Mouse (Mus musculus): ENCODE measurements around the gene Syn2.

- TF ChIP-seq CTCF (IDR thresholded peaks at IDR 0.05; ENCODE audit: control insufficient read depth, insufficient read depth, insufficient read length): no peak
- TF ChIP-seq FOSL1 (IDR thresholded peaks at IDR 0.05; ENCODE audit: insufficient read depth, low read length, poor library complexity, severe bottlenecking): no peak
- TF ChIP-seq MYOD1 (IDR thresholded peaks at IDR 0.05; ENCODE audit: control insufficient read depth, insufficient read length, low read depth): no peak
- TF ChIP-seq CEBPB (IDR thresholded peaks at IDR 0.05; ENCODE audit: low read depth): no peak
- TF ChIP-seq MAX (IDR thresholded peaks at IDR 0.05): no peak
These were observed 589 bp downstream of the Syn2 start for GRCm38 (mm10) chr6:115135332-115135649.

All from C2C12 (cell line).